8 mouse cellular contexts compared by ENCODE assay signal in the genomic region with DNA sequence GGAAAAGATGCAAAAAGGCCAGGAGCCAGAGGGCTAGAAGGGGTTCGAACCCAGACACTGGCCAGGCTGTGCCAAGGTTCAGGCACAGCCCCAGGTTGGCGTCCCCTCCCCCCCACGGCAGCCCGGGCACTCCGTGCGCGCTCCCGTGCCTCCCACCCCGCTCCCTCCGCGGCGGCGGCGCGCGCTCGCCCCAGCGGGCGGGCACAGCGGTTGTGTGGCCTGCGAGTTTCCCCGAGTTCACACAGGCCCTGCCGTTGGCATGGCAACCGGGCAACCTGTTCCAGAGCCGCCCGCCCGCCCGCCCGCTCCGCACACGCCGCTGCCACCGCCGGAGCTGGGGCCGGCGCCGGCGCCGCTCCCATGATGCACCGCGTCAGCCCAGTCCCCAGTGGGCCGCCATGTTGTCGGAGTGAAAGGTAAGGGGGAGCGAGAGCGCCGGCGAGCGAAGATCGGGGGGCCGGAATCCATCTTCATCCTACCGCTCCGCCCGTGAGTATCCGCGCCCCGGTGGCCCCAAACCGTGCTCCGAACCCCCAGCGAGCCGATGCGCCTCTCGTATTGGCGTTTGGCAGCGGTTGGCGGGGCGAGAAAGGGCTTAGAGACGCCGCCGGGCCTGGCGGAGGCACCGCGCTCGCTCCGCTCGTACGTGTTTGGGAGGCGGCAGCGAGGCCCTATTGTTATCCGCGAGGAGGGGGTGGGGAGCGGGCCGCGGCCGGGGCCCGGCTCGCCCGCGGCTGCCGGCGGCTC. TPM values are rescaled to one million over a fixed set of nuclear protein-coding genes. Genes with fewer than 3 reads are reported as not detected.
DNase-seq lines count a peak whose midpoint lies in the region; ATAC-seq and TF ChIP-seq lines count a peak whose summit lies in the region.

A gene (plus strand): TSS at position 343 of the 747 bp plus-strand sequence.

- no peaks in the 10 kb centered on the region for H3K27me3 ChIP-seq in G1E (ENCODE audit: insufficient read depth, low read length)
- H3K27me3 ChIP-seq in forebrain, postnatal 0 days (ENCODE audit: insufficient read depth, low read length) = no peaks in the 10 kb centered on the region
- no peaks in the 10 kb centered on the region for H3K27me3 ChIP-seq in lung, embryonic 15.5 days

- peak within 1 kb of the TSS; percentile 88 for H3K4me3 ChIP-seq in G1E (ENCODE audit: low read depth, low read length)
- peak within 1 kb of the TSS; percentile 91 for H3K4me3 ChIP-seq in forebrain, postnatal 0 days (ENCODE audit: low read depth, low read length)
- H3K4me3 ChIP-seq in lung, embryonic 15.5 days = peak within 1 kb of the TSS; percentile 84

- H3K9me3 ChIP-seq in G1E (replicated peaks) = no peaks in the 10 kb centered on the region
- H3K9me3 ChIP-seq in forebrain, postnatal 0 days (ENCODE audit: low read length) = no peaks in the 10 kb centered on the region
- H3K9me3 ChIP-seq in lung, embryonic 15.5 days = no peaks in the 10 kb centered on the region

- H3K9ac ChIP-seq in forebrain, postnatal 0 days = peak within 1 kb of the TSS; percentile 95
- H3K9ac ChIP-seq in lung, embryonic 15.5 days = peak within 1 kb of the TSS; percentile 97

- peak within 1 kb of the TSS; percentile 70 for H3K4me2 ChIP-seq in forebrain, postnatal 0 days (ENCODE audit: low read depth)
- peak within 1 kb of the TSS; percentile 73 for H3K4me2 ChIP-seq in lung, embryonic 15.5 days

- peak; percentile 70 for ATAC-seq in G1E (ENCODE audit: extremely low read depth, insufficient number of reproducible peaks, low FRiP score, poor library complexity, severe bottlenecking)
- peak; percentile 96 for ATAC-seq in forebrain, postnatal 0 days
- peak; percentile 94 for ATAC-seq in lung, embryonic 15.5 days (ENCODE audit: borderline replicate concordance, extremely low read depth, low FRiP score, low TSS enrichment)

- DNase-seq in G1E (ENCODE audit: low spot score) = peak; percentile 93
- DNase-seq in cerebellum, adult 18-20 months = peak; percentile 88 to 90
- peak; percentile 96 for DNase-seq in forebrain, postnatal 0 days
- peak; percentile 90 for DNase-seq in heart, postnatal 4 days
- peak; percentile 79 to 87 for DNase-seq in layer of hippocampus, adult 8-10 months (ENCODE audit: low spot score in 2 of 2)
- peak; percentile 91 for DNase-seq in ovary, adult 18-20 months (ENCODE audit: low spot score)
- peak; percentile 97 for DNase-seq in thymus, postnatal 0 days (ENCODE audit: low spot score)

- H3K4me1 ChIP-seq in G1E (ENCODE audit: insufficient read depth, low read depth, low read length) = peaks cover 37% of the 10 kb centered on the region
- peaks cover 19% of the 10 kb centered on the region for H3K4me1 ChIP-seq in forebrain, postnatal 0 days (ENCODE audit: insufficient read depth)
- H3K4me1 ChIP-seq in lung, embryonic 15.5 days = peaks cover 21% of the 10 kb centered on the region

- H3K27ac ChIP-seq in forebrain, postnatal 0 days (ENCODE audit: low read depth, low read length) = peak within 1 kb of the TSS; percentile 95
- peak within 1 kb of the TSS; percentile 95 for H3K27ac ChIP-seq in lung, embryonic 15.5 days

- H3K36me3 ChIP-seq in G1E (replicated peaks) = peaks cover 13% of the 10 kb centered on the region
- no peaks in the 10 kb centered on the region for H3K36me3 ChIP-seq in forebrain, postnatal 0 days (ENCODE audit: insufficient read depth)
- H3K36me3 ChIP-seq in lung, embryonic 15.5 days = no peaks in the 10 kb centered on the region

- TF ChIP-seq CTCF in G1E (IDR thresholded peaks at IDR 0.05; ENCODE audit: low read depth, low read length) = no peak
- no peak for TF ChIP-seq CTCF in forebrain, postnatal 0 days (IDR thresholded peaks at IDR 0.05; ENCODE audit: low read depth)

- 3% methylated on average over 84 of the region's 90 CpGs for WGBS in forebrain, postnatal 0 days
- under 1% methylated on average over 89 of the region's 90 CpGs for WGBS in lung, embryonic 15.5 days

RNA-seq across cellular contexts. Expression of the gene that starts here (rescaled TPM):
- total RNA-seq in G1E (2014; fragmentation: Nextera tagmentation) (113 and 122 TPM in 2 replicates), G1E (2017) (39.6 and 42.7 TPM in 2 replicates)
- 37.5 and 43.5 TPM in 2 replicates for polyA plus RNA-seq in G1E (2012)
- total RNA-seq in forebrain, postnatal 0 days (2014; rRNA removed) = 76.9 and 84.6 TPM in 2 replicates
- polyA plus RNA-seq in forebrain, postnatal 0 days (2015; fragmentation: Nextera tagmentation; extraction: Ambion mirVana) = 59.8 and 85.6 TPM in 2 replicates
- 10 to 100 TPM; 64.1 to 67.2 TPM for total RNA-seq in heart, postnatal 4 days (2021)
- total RNA-seq in layer of hippocampus, adult 8-10 months (2022) = 100 to 1,000 TPM; 106 to 122 (median 113) TPM
- 85.9 and 88.3 TPM in 2 replicates for polyA plus RNA-seq in lung, embryonic 15.5 days (2015; fragmentation: Nextera tagmentation; extraction: Ambion mirVana)
- polyA plus RNA-seq in thymus, postnatal 0 days (2015; fragmentation: Nextera tagmentation; extraction: Ambion mirVana) = 43.8 and 48.5 TPM in 2 replicates

Comparison
In these comparisons a context has a peak if more than half of its experiments do, and no peak if none do; other contexts are left out.
1. Peak in every context shown above with its lines: DNase-seq, ATAC-seq, H3K4me3 ChIP-seq and H3K27ac ChIP-seq.